Mouse (Mus musculus) lung, adult 2 months (tissue): ENCODE measurements at regions not wholly inside any gene's neighbourhood (a gene's known extent, or its start where the extent isn't known, plus 50 kb on each side); places are given as distances from the start of the nearest gene placed in this dataset.

Experiments used
- DNase-seq: peaks from one replicate; pipeline ENCODE4 v3.0.0; 2022
- H3K4me1 ChIP-seq: fragments of 200-500 bp; 2 replicates; pipeline ENCODE4 v1.6.1; 2011; ENCODE audit warnings: low read length; ENCODE audit not compliant: control insufficient read depth, insufficient read depth
- H3K4me3 ChIP-seq: fragments of 200-500 bp; replicated peaks from 2 replicates; pipeline ENCODE3; 2011; ENCODE audit warnings: low read depth, mild to moderate bottlenecking, control low read depth, low read length; ENCODE audit errors: extremely low read depth
- CTCF ChIP-seq: fragments of 200-500 bp; IDR thresholded peaks from 2 replicates; pipeline ENCODE4 v1.5.1; 2011; ENCODE audit warnings: mild to moderate bottlenecking, low read length, control low read depth; ENCODE audit not compliant: insufficient read depth
- POLR2A ChIP-seq: fragments of 200-500 bp; IDR thresholded peaks from 2 replicates; pipeline ENCODE4 v1.6.1; 2011; ENCODE audit warnings: low read depth, mild to moderate bottlenecking, control low read depth, low read length, borderline replicate concordance; ENCODE audit errors: extremely low read depth
- WGBS: fragments of 180-500 bp; shearing (Covaris S2); methylation state at CpG from one replicate; pipeline ENCODE4 v1.1.7; 2018; 5-methylcytosine and 5-hydroxymethylcytosine counted together

GRCm38 (mm10) chr13:60466553-60467313 lies 135.0 kb upstream of the Dapk1 start:
- Histone ChIP-seq H3K4me3 (no peak overlapping the region), H3K4me1 (no peaks in the 10 kb centered on the region)
- TF ChIP-seq CTCF, result no peak
- TF ChIP-seq POLR2A, result no peak
- 56% methylated on average over 5 of the region's 5 CpGs for WGBS
- DNase-seq, result no peak

- TF ChIP-seq POLR2A (no peak), CTCF (peak; percentile 21; the same call in 1 of the 2 replicates)
- WGBS, result 22% methylated on average over 11 of the region's 11 CpGs
- Histone ChIP-seq H3K4me3 (no peak overlapping the region), H3K4me1 (no peaks in the 10 kb centered on the region)
- peak; percentile 54 for DNase-seq
Measured at GRCm38 (mm10) chr13:60467821-60468579, 133.7 kb upstream of the Dapk1 start.

DNA sequence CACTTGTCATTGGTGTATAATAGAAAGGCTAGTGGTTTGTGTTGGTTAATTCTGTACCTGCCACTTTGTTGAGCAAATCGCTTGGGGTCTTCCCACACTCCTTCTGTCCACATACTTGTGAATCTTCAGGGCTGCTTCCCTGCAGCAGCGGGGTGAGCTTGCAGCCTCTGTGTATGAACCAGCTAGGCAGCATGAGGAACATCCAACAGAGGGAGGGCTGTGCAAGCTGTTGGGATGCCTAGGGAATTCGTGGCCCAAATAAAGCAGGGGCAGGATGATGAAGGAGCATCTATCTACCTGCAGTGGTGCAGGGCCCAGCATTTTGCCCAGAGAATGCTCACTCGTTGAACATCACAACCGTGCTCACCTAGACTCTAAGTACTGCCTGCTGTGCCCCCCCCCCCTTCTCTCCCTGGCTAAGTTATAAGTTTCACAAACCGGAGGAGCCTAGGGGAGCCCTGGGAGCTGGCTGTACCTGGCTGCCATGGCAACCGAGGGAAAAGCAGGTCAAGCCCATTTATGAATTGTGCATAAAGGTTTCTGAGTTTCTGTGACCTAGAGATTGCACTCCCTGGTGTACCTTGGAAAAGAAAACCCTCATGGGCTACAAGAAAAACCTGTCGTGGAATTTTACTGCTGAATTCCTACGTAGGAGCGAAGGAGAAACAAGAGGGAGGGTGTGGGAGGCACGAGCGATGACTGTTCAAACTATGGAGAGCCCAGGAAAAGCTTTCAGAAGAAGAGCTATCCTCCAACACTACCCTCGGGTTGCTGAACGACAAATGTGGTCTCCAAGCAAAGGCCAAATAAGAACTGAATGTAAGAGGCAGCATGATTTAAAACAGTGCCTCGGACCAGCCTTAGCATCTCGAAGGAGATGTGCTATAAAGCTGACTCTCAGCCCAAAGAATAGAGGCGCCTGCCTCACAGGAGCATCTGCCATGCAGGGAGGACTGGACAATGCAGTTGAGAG lies 131.0 kb upstream of the Dapk1 start:
- Histone ChIP-seq H3K4me1 (no peaks in the 10 kb centered on the region), H3K4me3 (no peak overlapping the region)
- TF ChIP-seq POLR2A (no peak), CTCF (no peak)
- 66% methylated on average over 17 of the region's 17 CpGs for WGBS
- DNase-seq, result no peak

DNA sequence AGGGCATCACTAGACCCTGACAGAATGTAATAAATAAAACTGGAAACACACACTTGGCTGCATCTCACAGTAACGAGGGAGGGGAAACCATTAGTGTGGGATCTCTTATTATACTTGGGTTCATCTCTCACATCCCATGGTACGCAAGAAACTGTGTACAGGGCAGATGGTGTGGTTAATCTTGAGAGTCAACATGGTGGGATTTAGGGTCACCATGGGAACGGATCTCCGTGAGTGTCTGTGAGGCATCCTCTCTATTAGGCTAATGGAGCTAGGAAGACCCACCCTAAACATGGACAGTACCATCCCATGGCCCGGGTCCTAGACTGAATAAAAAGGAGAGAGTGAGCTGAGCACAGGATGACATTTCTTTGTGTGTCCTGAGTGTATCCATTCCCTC lies 130.1 kb upstream of the Dapk1 start:
- no peak for TF ChIP-seq CTCF
- no peak for TF ChIP-seq POLR2A
- 85% methylated on average over 5 of the region's 5 CpGs for WGBS
- Histone ChIP-seq H3K4me1 (no peaks in the 10 kb centered on the region), H3K4me3 (no peak overlapping the region)
- DNase-seq, result no peak

DNA sequence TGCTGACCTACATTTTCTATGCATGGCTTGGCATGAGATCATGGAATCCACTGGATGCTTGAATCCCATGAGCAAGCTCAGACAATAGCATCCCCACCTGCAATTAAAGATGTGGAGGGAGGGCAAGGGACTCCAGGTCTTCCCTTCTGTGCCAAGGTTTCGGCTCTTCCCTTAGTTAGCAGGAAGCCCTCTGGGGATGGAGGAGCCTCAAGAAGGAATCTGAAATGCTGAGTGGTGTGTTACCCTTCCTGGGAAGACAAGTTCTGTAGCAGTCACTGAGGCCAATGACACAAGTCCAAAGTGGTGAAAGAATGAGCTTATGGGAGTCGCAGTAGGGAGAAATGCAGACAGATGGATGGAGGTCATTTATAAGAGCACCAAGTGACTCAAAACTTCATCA lies 125.4 kb upstream of the Dapk1 start:
- Histone ChIP-seq H3K4me3 (no peak overlapping the region), H3K4me1 (no peaks in the 10 kb centered on the region; the same call in 1 of the 2 replicates)
- 83% methylated on average over 2 of the region's 2 CpGs for WGBS
- TF ChIP-seq POLR2A, result no peak
- no peak for TF ChIP-seq CTCF
- DNase-seq, result no peak

DNA sequence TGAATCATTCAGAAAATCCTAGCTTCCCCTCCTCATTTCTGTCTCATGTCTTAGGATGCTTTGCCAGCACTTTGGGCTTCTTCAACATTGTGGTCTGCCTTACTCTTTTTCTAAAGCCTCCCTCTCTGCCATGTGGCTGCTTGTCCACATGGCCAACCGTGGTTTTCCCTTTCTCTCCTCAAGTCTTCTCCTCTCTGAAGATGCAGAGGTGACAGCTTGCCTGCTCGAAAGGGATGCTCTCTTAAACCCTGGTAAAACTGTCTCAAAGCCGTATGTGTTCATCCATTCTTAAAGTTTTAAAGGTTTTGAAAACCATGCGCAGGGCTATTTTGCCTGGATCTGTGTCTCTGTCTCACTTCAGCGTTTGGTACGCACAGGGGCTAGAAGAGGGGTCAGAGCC lies 123.4 kb upstream of the Dapk1 start:
- H3K4me3 ChIP-seq, result no peak overlapping the region
- H3K4me1 ChIP-seq, result no peaks in the 10 kb centered on the region; the same call in 1 of the 2 replicates
- TF ChIP-seq POLR2A (no peak), CTCF (no peak)
- WGBS, result 74% methylated on average over 6 of the region's 6 CpGs
- no peak for DNase-seq

DNA sequence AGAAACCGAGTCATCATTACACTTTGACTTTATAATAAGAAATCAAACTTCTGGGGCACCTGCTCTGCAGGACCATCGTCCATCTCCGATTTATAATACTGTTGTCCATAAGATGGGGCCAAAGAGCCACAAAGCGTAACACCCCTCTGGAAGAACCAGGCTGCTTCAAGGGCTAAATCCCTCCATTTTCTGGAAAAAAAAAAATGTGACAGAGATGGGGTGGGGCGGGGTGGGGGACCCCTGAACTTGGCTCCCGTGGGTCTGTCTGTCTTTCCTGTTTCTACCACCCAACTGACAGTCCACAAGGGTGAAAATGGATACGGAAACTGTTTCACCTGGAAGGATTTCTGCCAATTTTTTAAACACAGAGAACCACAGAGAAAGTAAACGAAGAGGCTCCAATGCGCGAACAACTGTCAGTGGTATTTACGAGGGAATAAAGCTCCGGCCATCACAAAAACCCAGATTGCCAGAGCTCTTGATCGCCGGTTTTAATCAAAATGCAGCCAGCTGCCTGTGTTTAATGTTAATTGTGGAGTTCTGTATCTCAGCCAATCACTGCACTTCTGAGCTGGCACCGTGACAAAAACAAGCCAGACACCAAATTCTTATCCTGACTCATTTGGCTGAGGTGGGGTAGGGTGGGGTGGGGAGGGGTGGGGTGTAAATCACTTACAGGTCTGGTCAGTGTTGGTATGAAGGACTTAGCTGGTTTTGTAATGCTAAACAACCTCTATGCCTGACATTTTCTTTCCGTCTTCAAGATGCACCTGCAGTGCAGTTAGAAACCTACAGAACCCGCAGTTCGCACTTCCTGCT lies 122.5 kb upstream of the Dapk1 start:
- no peak overlapping the region for H3K4me3 ChIP-seq
- DNase-seq, result peak; percentile 49

More for the DNA sequence above, 122.5 kb upstream of the Dapk1 start:
- no peaks in the 10 kb centered on the region; the same call in 1 of the 2 replicates for H3K4me1 ChIP-seq
- no peak for TF ChIP-seq POLR2A
- TF ChIP-seq CTCF, result peak; percentile 44; the same call in 1 of the 2 replicates
- WGBS, result 5% methylated on average over 18 of the region's 18 CpGs
